Mouse (Mus musculus) C2C12 (cell line): ENCODE data around the gene Olfr955. TPM values are rescaled to one million over a fixed set of nuclear protein-coding genes. Genes with fewer than 3 reads are reported as not detected.

Source experiments
- H3K27me3 ChIP-seq: one replicate; pipeline ENCODE4 v1.6.1; 2011; ENCODE audit not compliant: control insufficient read depth, insufficient read depth, insufficient read length
- H3K36me3 ChIP-seq: one replicate; pipeline ENCODE4 v1.6.1; 2011; ENCODE audit not compliant: control insufficient read depth, insufficient read depth
- H3K4me3 ChIP-seq: one replicate; pipeline ENCODE4 v1.5.1; 2011; ENCODE audit warnings: mild to moderate bottlenecking, control low read depth; ENCODE audit not compliant: poor library complexity, insufficient read depth, severe bottlenecking
- H3K79me2 ChIP-seq: one replicate; pipeline ENCODE4 v1.6.1; 2011; ENCODE audit not compliant: control insufficient read depth, insufficient read depth
- H3K79me3 ChIP-seq: one replicate; pipeline ENCODE4 v1.6.1; 2011; ENCODE audit warnings: low read depth, control low read depth
- H3ac ChIP-seq: one replicate; pipeline ENCODE3; 2011; ENCODE audit warnings: low read depth; ENCODE audit not compliant: control insufficient read depth, insufficient read length
- CEBPB ChIP-seq: IDR thresholded peaks from one replicate; pipeline ENCODE4 v1.6.1; 2011; ENCODE audit warnings: low read depth, mild to moderate bottlenecking, control low read depth, moderate library complexity
- CTCF ChIP-seq: IDR thresholded peaks from one replicate; pipeline ENCODE4 v1.5.1; 2011; ENCODE audit not compliant: control insufficient read depth, insufficient read depth, insufficient read length
- FOSL1 ChIP-seq: IDR thresholded peaks from one replicate; pipeline ENCODE4 v1.8.0; 2011; ENCODE audit warnings: mild to moderate bottlenecking, low read length; ENCODE audit not compliant: poor library complexity, insufficient read depth, severe bottlenecking
- MAX ChIP-seq: IDR thresholded peaks from one replicate; pipeline ENCODE4 v1.6.1; 2011; ENCODE audit warnings: mild to moderate bottlenecking, control low read depth
- MYOD1 ChIP-seq: IDR thresholded peaks from one replicate; pipeline ENCODE4 v1.6.1; 2011; ENCODE audit warnings: low read depth; ENCODE audit not compliant: control insufficient read depth, insufficient read length
- MYOG ChIP-seq: IDR thresholded peaks from one replicate; pipeline ENCODE4 v1.6.1; 2011; ENCODE audit not compliant: control insufficient read depth, insufficient read length; ENCODE audit errors: extremely low read depth
- USF1 ChIP-seq: IDR thresholded peaks from one replicate; pipeline ENCODE4 v1.6.1; 2011; ENCODE audit warnings: low read depth, mild to moderate bottlenecking, control low read depth, moderate library complexity
- polyA plus RNA-seq: library from polyadenylated mRNA; unstranded; fragments of >200 nt; fragmentation: generic; extraction: Trizol; gene quantifications from one replicate; pipeline ENCODE4 v1.2.1, GENCODE M21; 2012; ENCODE audit warnings: missing spikeins

Olfr955 gene
- polyA plus RNA-seq, 1 experiment: not detected

DNA sequence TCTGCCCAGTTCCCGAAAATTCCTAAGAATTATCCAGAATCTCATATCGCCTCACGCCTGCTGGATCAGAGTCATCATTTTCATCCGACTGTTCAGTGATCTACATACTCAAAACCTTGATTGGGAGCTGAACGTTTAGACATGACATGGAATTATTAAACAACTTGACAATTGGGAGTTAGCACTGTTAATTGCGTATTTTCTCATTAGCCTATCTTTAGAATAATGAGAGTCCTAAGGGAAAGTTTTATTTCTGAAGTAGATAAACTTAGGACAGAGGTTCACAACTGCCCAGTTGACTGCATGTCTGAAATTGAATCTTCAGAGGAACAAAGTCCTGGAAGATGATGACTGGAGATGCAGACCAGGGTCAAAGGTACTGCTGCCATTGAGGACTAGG lies 15.3 kb downstream of the Olfr955 start, which contains the start of gene Olfr954:
Olfr954 (plus strand) TSS at position 301 of the 400 bp plus-strand sequence.
- no peaks in the 10 kb centered on the region for H3K79me3 ChIP-seq
- H3K4me3 ChIP-seq: no peak within 1 kb of the TSS
- no peaks in the 10 kb centered on the region for H3K79me2 ChIP-seq
- H3K27me3 ChIP-seq: no peaks in the 10 kb centered on the region
- H3K36me3 ChIP-seq: no peaks in the 10 kb centered on the region
- H3ac ChIP-seq: no peak within 1 kb of the TSS
- TF ChIP-seq CEBPB: no peak
- TF ChIP-seq MAX: no peak

DNA sequence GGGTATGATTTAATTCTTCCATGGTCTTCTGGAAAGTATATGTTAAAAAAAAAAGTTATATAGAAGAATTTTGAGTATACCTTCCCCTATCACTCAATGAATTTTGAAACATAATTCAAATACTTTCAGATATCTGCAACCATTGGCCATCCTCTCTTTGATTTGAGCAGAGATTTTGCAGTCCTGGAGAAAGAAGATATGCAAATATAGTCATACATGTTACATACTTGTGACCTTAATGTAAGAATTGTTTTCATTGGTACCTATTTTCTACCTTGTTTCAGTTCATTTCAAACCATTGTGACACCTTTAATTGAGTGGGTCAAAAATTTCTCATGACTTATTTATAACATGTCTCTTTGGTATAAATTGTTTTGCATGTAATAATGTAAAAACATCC lies 44.7 kb downstream of the Olfr955 start, which contains the start of gene Olfr952:
Olfr952 (minus strand) TSS at position 101 of the 400 bp plus-strand sequence.
- H3K79me2 ChIP-seq: no peaks in the 10 kb centered on the region
- no peaks in the 10 kb centered on the region for H3K36me3 ChIP-seq
- TF ChIP-seq MYOD1 (no peak), FOSL1 (no peak), MYOG (no peak), CEBPB (no peak), MAX (no peak), CTCF (no peak), USF1 (no peak)
- H3K79me3 ChIP-seq: no peaks in the 10 kb centered on the region
- no peaks in the 10 kb centered on the region for H3K27me3 ChIP-seq
- no peak within 1 kb of the TSS for H3ac ChIP-seq
- no peak within 1 kb of the TSS for H3K4me3 ChIP-seq

Other genes starting within 250 kb of the Olfr955 start
- not detected for gene Olfr1537, start 221.9 kb downstream of the Olfr955 start, polyA plus RNA-seq
- not detected for gene Olfr945, start 195.1 kb downstream of the Olfr955 start, polyA plus RNA-seq
- gene Olfr948, start 145.9 kb downstream of the Olfr955 start, polyA plus RNA-seq: not detected
- not detected for gene Olfr951, start 84.5 kb downstream of the Olfr955 start, polyA plus RNA-seq
- not detected for gene Olfr952, start 44.8 kb downstream of the Olfr955 start, polyA plus RNA-seq
- not detected for gene Olfr954, start 15.2 kb downstream of the Olfr955 start, polyA plus RNA-seq
- gene Olfr44, start 22.1 kb upstream of the Olfr955 start, polyA plus RNA-seq: not detected
- gene Olfr957, start 43.9 kb upstream of the Olfr955 start, polyA plus RNA-seq: not detected
- gene Olfr958, start 82.1 kb upstream of the Olfr955 start, polyA plus RNA-seq: not detected
- gene Olfr959, start 103.6 kb upstream of the Olfr955 start, polyA plus RNA-seq: not detected
- not detected for gene AW551984, start 132.5 kb upstream of the Olfr955 start, polyA plus RNA-seq
- gene Olfr148, start 138.7 kb upstream of the Olfr955 start, polyA plus RNA-seq: not detected
- gene Olfr960, start 149.4 kb upstream of the Olfr955 start, polyA plus RNA-seq: not detected
- not detected for gene Olfr961, start 173.1 kb upstream of the Olfr955 start, polyA plus RNA-seq
- gene Olfr963, start 195.3 kb upstream of the Olfr955 start, polyA plus RNA-seq: not detected
- gene Olfr149, start 235.2 kb upstream of the Olfr955 start, polyA plus RNA-seq: 0.04 TPM
- gene Olfr965, start 239.4 kb upstream of the Olfr955 start, polyA plus RNA-seq: not detected